Mouse (Mus musculus) CH12.LX (cell line): ENCODE data around the gene Runx2.

Source experiments
- CTCF ChIP-seq, 2 experiments: IDR thresholded peaks in 1 of 2; conservative IDR thresholded peaks in 1 of 2; 2 replicates each; pipeline ENCODE4 v1.5.1; 2011 to 2012; ENCODE audit warnings: low read depth in 2 of 2, low read length in 2 of 2, improper control_type of control experiment in 1 of 2, inconsistent platforms in 1 of 2, mild to moderate bottlenecking in 1 of 2, moderate library complexity in 1 of 2
- ELF1 ChIP-seq: IDR thresholded peaks from 2 replicates; pipeline ENCODE4 v1.6.1; 2014; ENCODE audit warnings: low read depth, mild to moderate bottlenecking, inconsistent platforms, low read length, improper control_type of control experiment
- EP300 ChIP-seq: IDR thresholded peaks from 2 replicates; pipeline ENCODE4 v1.6.1; 2011; ENCODE audit warnings: low read length, improper control_type of control experiment
- IRF4 ChIP-seq: IDR thresholded peaks from 2 replicates; pipeline ENCODE4 v1.6.1; 2014; ENCODE audit warnings: low read depth, mild to moderate bottlenecking, inconsistent platforms, low read length, improper control_type of control experiment
- POLR2A ChIP-seq: IDR thresholded peaks from 2 replicates; pipeline ENCODE4 v1.6.1; 2011; ENCODE audit warnings: low read depth, mild to moderate bottlenecking, improper control_type of control experiment, low read length
- POLR2AphosphoS2 ChIP-seq: IDR thresholded peaks from 2 replicates; pipeline ENCODE4 v1.6.1; 2011; ENCODE audit warnings: low read depth, low read length, improper control_type of control experiment
- RCOR1 ChIP-seq: conservative IDR thresholded peaks from 2 replicates; pipeline ENCODE4 v1.6.1; 2012; ENCODE audit warnings: low read depth, mild to moderate bottlenecking, inconsistent platforms, low read length, improper control_type of control experiment
- UBTF ChIP-seq: IDR thresholded peaks from 2 replicates; pipeline ENCODE4 v1.6.1; 2012; ENCODE audit warnings: low read depth, mild to moderate bottlenecking, inconsistent platforms, low read length, improper control_type of control experiment, moderate library complexity

GRCm38 (mm10) chr17:44693552-44693951, 121.0 kb downstream of the Runx2 start:
- no peak for TF ChIP-seq POLR2A
- no peak for TF ChIP-seq CTCF (conservative IDR thresholded peaks at IDR 0.05 in 1 of 2, IDR thresholded peaks at IDR 0.05 in 1 of 2; ENCODE audit: low read depth in 2 of 2, low read length in 2 of 2)
- no peak for TF ChIP-seq RCOR1
- TF ChIP-seq ELF1, result no peak
- no peak for TF ChIP-seq EP300
- no peak for TF ChIP-seq IRF4
- TF ChIP-seq POLR2AphosphoS2, result no peak
- no peak for TF ChIP-seq UBTF
